Mouse (Mus musculus) CH12.LX (cell line): ENCODE results near the gene Pafah2. TPM values are rescaled to one million over a fixed set of nuclear protein-coding genes. Genes with fewer than 3 reads are reported as not detected.

Source experiments
- DNase-seq: peaks from one replicate; pipeline ENCODE4 v3.0.0-alpha.2; 2013; ENCODE audit errors: extremely low read depth
- H3K27ac ChIP-seq: 2 replicates; pipeline ENCODE4 v1.5.1; 2012; ENCODE audit warnings: low read depth, mild to moderate bottlenecking, control low read depth, moderate library complexity; ENCODE audit not compliant: insufficient read depth
- H3K27me3 ChIP-seq: replicated peaks from 2 replicates; pipeline ENCODE3; 2012; ENCODE audit warnings: inconsistent platforms
- H3K36me3 ChIP-seq, 2 experiments: replicated peaks in 1 of 2; 2 replicates each; pipeline versions ENCODE3 to v1.6.1; 2012; ENCODE audit warnings: inconsistent platforms in 1 of 2, low read length in 1 of 2, mild to moderate bottlenecking in 1 of 2, mixed read lengths in 1 of 2, moderate library complexity in 1 of 2; ENCODE audit not compliant: control insufficient read depth in 1 of 2, insufficient read depth in 1 of 2
- H3K4me1 ChIP-seq, 2 experiments: 2 replicates each; pipeline ENCODE4 v1.6.1; 2012; ENCODE audit warnings: inconsistent platforms in 1 of 2, moderate library complexity in 1 of 2; ENCODE audit not compliant: insufficient read depth in 2 of 2, control insufficient read depth in 1 of 2
- H3K4me2 ChIP-seq: 2 replicates; pipeline ENCODE4 v1.6.1; 2012; ENCODE audit warnings: low read depth, mild to moderate bottlenecking, control low read depth; ENCODE audit not compliant: poor library complexity, insufficient read depth, severe bottlenecking
- H3K4me3 ChIP-seq, 3 experiments: fragments of 150-350 bp in 1 of 3; sonication (generic) in 1 of 3; replicated peaks in 1 of 3; 2 replicates each; pipeline versions ENCODE3 to v1.5.1; 2011 to 2012; ENCODE audit warnings: low read depth in 2 of 3, low read length in 2 of 3, mild to moderate bottlenecking in 2 of 3, moderate library complexity in 2 of 3, control low read depth in 1 of 3, improper control_type of control experiment in 1 of 3, inconsistent platforms in 1 of 3, mixed read lengths in 1 of 3; ENCODE audit not compliant: poor library complexity in 1 of 3
- H3K79me2 ChIP-seq: replicated peaks from 2 replicates; pipeline ENCODE4 v1.6.1; 2012; ENCODE audit warnings: mild to moderate bottlenecking, moderate library complexity; ENCODE audit not compliant: control insufficient read depth, poor library complexity, insufficient read depth, severe bottlenecking; ENCODE audit errors: extremely low read depth
- H3K9ac ChIP-seq: 2 replicates; pipeline ENCODE4 v1.6.1; 2012; ENCODE audit warnings: low read depth, mild to moderate bottlenecking, control low read depth, moderate library complexity; ENCODE audit not compliant: insufficient read depth
- H3K9me3 ChIP-seq: replicated peaks from 2 replicates; pipeline ENCODE3; 2012; ENCODE audit warnings: low read length, inconsistent platforms, mixed read lengths
- CHD1 ChIP-seq: IDR thresholded peaks from 2 replicates; pipeline ENCODE4 v1.6.1; 2012; ENCODE audit warnings: low read depth, low read length, improper control_type of control experiment, inconsistent platforms
- E2F4 ChIP-seq: IDR thresholded peaks from 2 replicates; pipeline ENCODE4 v1.6.1; 2011; ENCODE audit warnings: low read depth, low read length, improper control_type of control experiment; ENCODE audit not compliant: insufficient replicate concordance
- ELF1 ChIP-seq: IDR thresholded peaks from 2 replicates; pipeline ENCODE4 v1.6.1; 2014; ENCODE audit warnings: low read depth, mild to moderate bottlenecking, inconsistent platforms, low read length, improper control_type of control experiment
- ETS1 ChIP-seq: conservative IDR thresholded peaks from 2 replicates; pipeline ENCODE4 v1.6.1; 2012; ENCODE audit warnings: low read depth, mild to moderate bottlenecking, inconsistent platforms, low read length, improper control_type of control experiment, moderate library complexity
- GABPA ChIP-seq: IDR thresholded peaks from 2 replicates; pipeline ENCODE4 v1.6.1; 2012; ENCODE audit warnings: low read depth, low read length, improper control_type of control experiment, inconsistent platforms; ENCODE audit not compliant: insufficient replicate concordance
- IRF4 ChIP-seq: IDR thresholded peaks from 2 replicates; pipeline ENCODE4 v1.6.1; 2014; ENCODE audit warnings: low read depth, mild to moderate bottlenecking, inconsistent platforms, low read length, improper control_type of control experiment
- JUN ChIP-seq: IDR thresholded peaks from 2 replicates; pipeline ENCODE4 v1.6.1; 2011; ENCODE audit warnings: low read depth, mild to moderate bottlenecking, low read length, improper control_type of control experiment, moderate library complexity; ENCODE audit not compliant: insufficient read depth
- MAZ ChIP-seq: IDR thresholded peaks from 2 replicates; pipeline ENCODE4 v1.6.1; 2012; ENCODE audit warnings: low read depth, mild to moderate bottlenecking, inconsistent platforms, low read length, improper control_type of control experiment, moderate library complexity
- MYC ChIP-seq: IDR thresholded peaks from 2 replicates; pipeline ENCODE4 v1.6.1; 2011; ENCODE audit warnings: low read depth, mild to moderate bottlenecking, improper control_type of control experiment, low read length
- POLR2A ChIP-seq: IDR thresholded peaks from 2 replicates; pipeline ENCODE4 v1.6.1; 2011; ENCODE audit warnings: low read depth, mild to moderate bottlenecking, improper control_type of control experiment, low read length
- RCOR1 ChIP-seq: conservative IDR thresholded peaks from 2 replicates; pipeline ENCODE4 v1.6.1; 2012; ENCODE audit warnings: low read depth, mild to moderate bottlenecking, inconsistent platforms, low read length, improper control_type of control experiment
- SIN3A ChIP-seq: IDR thresholded peaks from 2 replicates; pipeline ENCODE4 v1.6.1; 2012; ENCODE audit warnings: low read length, improper control_type of control experiment, inconsistent platforms
- SMC3 ChIP-seq: IDR thresholded peaks from 2 replicates; pipeline ENCODE4 v1.6.1; 2011; ENCODE audit warnings: low read depth, low read length, improper control_type of control experiment
- USF1 ChIP-seq: IDR thresholded peaks from 2 replicates; pipeline ENCODE4 v1.6.1; 2014; ENCODE audit warnings: low read depth, mild to moderate bottlenecking, inconsistent platforms, low read length, improper control_type of control experiment
- ZC3H11A ChIP-seq: IDR thresholded peaks from 2 replicates; pipeline ENCODE4 v1.6.1; 2012; ENCODE audit warnings: low read depth, mild to moderate bottlenecking, inconsistent platforms, low read length, improper control_type of control experiment
- ZKSCAN1 ChIP-seq: IDR thresholded peaks from 2 replicates; pipeline ENCODE4 v1.6.1; 2012; ENCODE audit warnings: low read depth, inconsistent platforms, low read length, improper control_type of control experiment, borderline replicate concordance
- ZNF384 ChIP-seq: IDR thresholded peaks from 2 replicates; pipeline ENCODE4 v1.6.1; 2012; ENCODE audit warnings: low read depth, low read length, improper control_type of control experiment, inconsistent platforms
- dilution Hi-C: fragments of 300-500 bp; cut with MboI; formaldehyde crosslinking; loops from 2 replicates; pipeline ENCODE4 v1.14.3; 2020; ENCODE audit warnings: low sequenced_read_pairs; ENCODE audit not compliant: extremely low pct_unique_long_range_greater_than_20kb, extremely low pct_ligation_motif_present
- in situ Hi-C: fragments of 300-500 bp; cut with MboI; formaldehyde crosslinking; loops from 3 replicates; pipeline ENCODE4 v1.14.3; 2019; ENCODE audit warnings: low sequenced_read_pairs, low pct_ligation_motif_present, low pct_unique_long_range_greater_than_20kb, mixed read lengths
- polyA plus RNA-seq: library from polyadenylated mRNA; unstranded; fragments of >175 nt; gene quantifications from 2 replicates; pipeline ENCODE4 v1.2.1, GENCODE M21; 2012; ENCODE audit warnings: low read depth; ENCODE audit not compliant: insufficient read length
- total RNA-seq, 2 experiments: library from RNA; depleted of rRNA; stranded (reverse); fragments of 300-350 nt in 1 of 2; fragments of >200 nt in 1 of 2; gene quantifications; 2 replicates each; pipeline ENCODE4 v1.2.3; 2012 to 2014

Pafah2 gene
- total and polyA plus RNA-seq, 3 experiments = 8.9 to 10.7 (median 10.4) TPM

- no peaks in the 10 kb centered on the region for H3K27me3 ChIP-seq
- no peak overlapping the region for H3K27ac ChIP-seq
- TF ChIP-seq SIN3A (no peak), USF1 (no peak), ETS1 (no peak), MAZ (no peak), RCOR1 (no peak), SMC3 (no peak), GABPA (no peak)
- H3K79me2 ChIP-seq = no peaks in the 10 kb centered on the region
- dilution Hi-C loops = no loop called here
- in situ Hi-C loops = no loop called here
- no peak overlapping the region for H3K4me2 ChIP-seq
- no peaks in the 10 kb centered on the region for H3K9me3 ChIP-seq
- DNase-seq = no peak
- H3K9ac ChIP-seq = no peak overlapping the region
- peaks cover 0 to 22% of the 10 kb centered on the region in 2 experiments; a peak in 2 of 4 replicates for H3K4me1 ChIP-seq
- no peak overlapping the region for H3K4me3 ChIP-seq
- peaks cover 0 to 22% of the 10 kb centered on the region in 2 experiments for H3K36me3 ChIP-seq
These were observed 4.1 kb downstream of the Pafah2 start for GRCm38 (mm10) chr4:134400206-134400605.

GRCm38 (mm10) chr4:134401181-134401661 lies 5.1 kb downstream of the Pafah2 start:
- Histone ChIP-seq H3K9ac (no peak overlapping the region), H3K4me2 (no peak overlapping the region), H3K4me1 (peaks cover 0 to 18% of the 10 kb centered on the region in 2 experiments; a peak in 2 of 4 replicates), H3K27me3 (no peaks in the 10 kb centered on the region), H3K79me2 (no peaks in the 10 kb centered on the region), H3K27ac (no peak overlapping the region), H3K4me3 (no peak overlapping the region), H3K9me3 (no peaks in the 10 kb centered on the region), H3K36me3 (peaks cover 0 to 29% of the 10 kb centered on the region in 2 experiments)
- dilution Hi-C loops = no loop called here
- no peak for DNase-seq
- no peak for TF ChIP-seq ZKSCAN1
- no peak for TF ChIP-seq POLR2A
- no peak for TF ChIP-seq IRF4
- TF ChIP-seq ELF1 = no peak
- no peak for TF ChIP-seq JUN
- TF ChIP-seq CHD1 = no peak
- no peak for TF ChIP-seq ZC3H11A
- TF ChIP-seq RCOR1 = no peak
- TF ChIP-seq ZNF384 = no peak
- TF ChIP-seq SIN3A = no peak
- TF ChIP-seq MYC = no peak
- TF ChIP-seq E2F4 = no peak
- in situ Hi-C loops = no loop called here
